Mouse (Mus musculus) MEL (cell line): ENCODE results near the gene Khdc1a. TPM values are rescaled to one million over a fixed set of nuclear protein-coding genes. Genes with fewer than 3 reads are reported as not detected.

Experiments used
- DNase-seq: peaks from one replicate; pipeline ENCODE4 v3.0.0; 2011; ENCODE audit warnings: low read depth, low spot score
- H3K27ac ChIP-seq: 2 replicates; pipeline ENCODE4 v1.5.1; 2012; ENCODE audit warnings: low read depth, mild to moderate bottlenecking, control low read depth, low read length, moderate library complexity; ENCODE audit not compliant: control insufficient read depth
- H3K27me3 ChIP-seq, 2 experiments: fragments of 150-350 bp in 1 of 2; sonication (generic) in 1 of 2; 2 replicates each; pipeline ENCODE4 v1.6.1; 2012; ENCODE audit warnings: low read length in 2 of 2, mild to moderate bottlenecking in 2 of 2, improper control_type of control experiment in 1 of 2, moderate library complexity in 1 of 2; ENCODE audit not compliant: insufficient read depth in 2 of 2, control insufficient read depth in 1 of 2
- H3K36me3 ChIP-seq, 2 experiments: 2 replicates each; pipeline ENCODE4 v1.6.1; 2012 to 2014; ENCODE audit warnings: low read length in 2 of 2, improper control_type of control experiment in 1 of 2, inconsistent platforms in 1 of 2, mild to moderate bottlenecking in 1 of 2; ENCODE audit not compliant: insufficient read depth in 2 of 2, control insufficient read depth in 1 of 2
- H3K4me1 ChIP-seq, 2 experiments: fragments of 150-350 bp in 1 of 2; sonication (generic) in 1 of 2; 2 replicates each; pipeline ENCODE4 v1.6.1; 2012; ENCODE audit warnings: low read length in 2 of 2, improper control_type of control experiment in 1 of 2, mild to moderate bottlenecking in 1 of 2; ENCODE audit not compliant: insufficient read depth in 2 of 2, control insufficient read depth in 1 of 2
- H3K4me3 ChIP-seq, 2 experiments: fragments of 150-350 bp in 1 of 2; sonication (generic) in 1 of 2; 2 replicates each; pipeline ENCODE4 v1.5.1; 2012; ENCODE audit warnings: low read depth in 2 of 2, low read length in 2 of 2, mild to moderate bottlenecking in 2 of 2, moderate library complexity in 2 of 2, control low read depth in 1 of 2, improper control_type of control experiment in 1 of 2; ENCODE audit not compliant: control insufficient read depth in 1 of 2, insufficient read depth in 1 of 2
- H3K79me2 ChIP-seq: 2 replicates; pipeline ENCODE4 v1.6.1; 2012; ENCODE audit warnings: mild to moderate bottlenecking, low read length, moderate library complexity; ENCODE audit not compliant: control insufficient read depth, poor library complexity, insufficient read depth
- H3K9ac ChIP-seq: 2 replicates; pipeline ENCODE4 v1.6.1; 2012; ENCODE audit warnings: low read depth, mild to moderate bottlenecking, control low read depth, low read length, moderate library complexity; ENCODE audit not compliant: control insufficient read depth, poor library complexity, severe bottlenecking
- H3K9me3 ChIP-seq: fragments of 150-350 bp; sonication (generic); replicated peaks from 2 replicates; pipeline ENCODE4 v1.6.1; 2012; ENCODE audit warnings: mild to moderate bottlenecking, low read length, improper control_type of control experiment, moderate library complexity; ENCODE audit not compliant: insufficient read depth
- BHLHE40 ChIP-seq: IDR thresholded peaks from 2 replicates; pipeline ENCODE4 v1.6.1; 2012; ENCODE audit warnings: low read depth, mild to moderate bottlenecking, inconsistent platforms, low read length, improper control_type of control experiment, borderline replicate concordance
- CHD1 ChIP-seq: IDR thresholded peaks from 2 replicates; pipeline ENCODE4 v1.6.1; 2012; ENCODE audit warnings: low read depth, mild to moderate bottlenecking, inconsistent platforms, low read length, improper control_type of control experiment
- E2F4 ChIP-seq: IDR thresholded peaks from 2 replicates; pipeline ENCODE4 v1.6.1; 2011; ENCODE audit warnings: low read depth, low read length, improper control_type of control experiment, borderline replicate concordance
- ELF1 ChIP-seq: IDR thresholded peaks from 2 replicates; pipeline ENCODE4 v1.6.1; 2014; ENCODE audit warnings: low read depth, mild to moderate bottlenecking, inconsistent platforms, low read length, improper control_type of control experiment, moderate library complexity
- EP300 ChIP-seq, 2 experiments: IDR thresholded peaks; 2 replicates each; pipeline ENCODE4 v1.6.1; 2011; ENCODE audit warnings: improper control_type of control experiment in 2 of 2, low read length in 2 of 2, low read depth in 1 of 2, mild to moderate bottlenecking in 1 of 2
- GATA1 ChIP-seq: IDR thresholded peaks from 2 replicates; pipeline ENCODE4 v1.6.1; 2011; ENCODE audit warnings: low read depth, low read length, improper control_type of control experiment
- HCFC1 ChIP-seq: IDR thresholded peaks from 2 replicates; pipeline ENCODE4 v1.6.1; 2012; ENCODE audit warnings: low read depth, mild to moderate bottlenecking, inconsistent platforms, low read length, improper control_type of control experiment, moderate library complexity
- JUND ChIP-seq: IDR thresholded peaks from 2 replicates; pipeline ENCODE4 v1.6.1; 2011; ENCODE audit warnings: low read depth, mild to moderate bottlenecking, improper control_type of control experiment, low read length
- KAT2A ChIP-seq: conservative IDR thresholded peaks from 2 replicates; pipeline ENCODE4 v1.6.1; 2012; ENCODE audit warnings: low read depth, low read length, improper control_type of control experiment, inconsistent platforms
- MAFK ChIP-seq: IDR thresholded peaks from 2 replicates; pipeline ENCODE4 v1.6.1; 2011; ENCODE audit warnings: low read depth, mild to moderate bottlenecking, low read length, improper control_type of control experiment, borderline replicate concordance
- MAX ChIP-seq: IDR thresholded peaks from 2 replicates; pipeline ENCODE4 v1.6.1; 2011; ENCODE audit warnings: low read length, improper control_type of control experiment
- MAZ ChIP-seq: IDR thresholded peaks from 2 replicates; pipeline ENCODE4 v1.6.1; 2012; ENCODE audit warnings: low read depth, mild to moderate bottlenecking, inconsistent platforms, low read length, improper control_type of control experiment
- MEF2A ChIP-seq: IDR thresholded peaks from 2 replicates; pipeline ENCODE4 v1.6.1; 2014; ENCODE audit warnings: low read depth, mild to moderate bottlenecking, inconsistent platforms, low read length, improper control_type of control experiment; ENCODE audit not compliant: poor library complexity, insufficient replicate concordance, severe bottlenecking; ENCODE audit errors: extremely low read depth
- NELFE ChIP-seq: IDR thresholded peaks from 2 replicates; pipeline ENCODE4 v1.6.1; 2011; ENCODE audit warnings: low read depth, low read length, improper control_type of control experiment
- POLR2AphosphoS5 ChIP-seq: IDR thresholded peaks from 2 replicates; pipeline ENCODE4 v1.6.1; 2012; ENCODE audit warnings: low read depth, borderline replicate concordance, mild to moderate bottlenecking, inconsistent platforms, low read length, moderate library complexity, mixed read lengths
- RAD21 ChIP-seq: IDR thresholded peaks from 2 replicates; pipeline ENCODE4 v1.6.1; 2011; ENCODE audit warnings: mild to moderate bottlenecking, low read depth, low read length, improper control_type of control experiment
- SIN3A ChIP-seq: IDR thresholded peaks from 2 replicates; pipeline ENCODE4 v1.6.1; 2012; ENCODE audit warnings: low read length, improper control_type of control experiment, inconsistent platforms
- TAL1 ChIP-seq: IDR thresholded peaks from 2 replicates; pipeline ENCODE4 v1.6.1; 2012; ENCODE audit warnings: mild to moderate bottlenecking, inconsistent platforms, low read length, moderate library complexity, mixed read lengths
- TBP ChIP-seq: IDR thresholded peaks from 2 replicates; pipeline ENCODE4 v1.8.0; 2011; ENCODE audit warnings: low read depth, low read length, improper control_type of control experiment
- TCF12 ChIP-seq: IDR thresholded peaks from 2 replicates; pipeline ENCODE4 v1.6.1; 2014; ENCODE audit warnings: low read depth, mild to moderate bottlenecking, inconsistent platforms, low read length, improper control_type of control experiment, moderate library complexity
- UBTF ChIP-seq: IDR thresholded peaks from 2 replicates; pipeline ENCODE4 v1.6.1; 2012; ENCODE audit warnings: low read depth, mild to moderate bottlenecking, inconsistent platforms, low read length, improper control_type of control experiment, moderate library complexity, borderline replicate concordance; ENCODE audit not compliant: insufficient read depth
- USF2 ChIP-seq, 2 experiments: IDR thresholded peaks; 2 replicates each; pipeline ENCODE4 v1.6.1; 2011 to 2012; ENCODE audit warnings: improper control_type of control experiment in 2 of 2, low read length in 2 of 2, borderline replicate concordance in 1 of 2, inconsistent platforms in 1 of 2, low read depth in 1 of 2, mild to moderate bottlenecking in 1 of 2; ENCODE audit not compliant: insufficient read depth in 1 of 2
- ZMIZ1 ChIP-seq: IDR thresholded peaks from 2 replicates; pipeline ENCODE4 v1.6.1; 2012; ENCODE audit warnings: low read depth, mild to moderate bottlenecking, inconsistent platforms, low read length, improper control_type of control experiment, moderate library complexity
- ZNF384 ChIP-seq: IDR thresholded peaks from 2 replicates; pipeline ENCODE4 v1.6.1; 2012; ENCODE audit warnings: low read depth, mild to moderate bottlenecking, inconsistent platforms, low read length, improper control_type of control experiment
- polyA plus RNA-seq, 2 experiments: library from polyadenylated mRNA; stranded (reverse) in 1 of 2; unstranded in 1 of 2; fragments of >175 nt in 1 of 2; fragments of >200 nt in 1 of 2; gene quantifications; 2 replicates each; pipeline versions ENCODE4 v1.2.1 to v1.2.4; 2012; ENCODE audit warnings: low replicate concordance in 2 of 2, low read depth in 1 of 2; ENCODE audit not compliant: insufficient read length in 2 of 2, insufficient read depth in 1 of 2, missing spikeins in 1 of 2
- total RNA-seq: library from RNA; depleted of rRNA; stranded (reverse); fragments of 300-350 nt; gene quantifications from 2 replicates; pipeline ENCODE4 v1.2.3, GENCODE M21; 2012

Gene Khdc1a
- total and polyA plus RNA-seq, 3 experiments, result 0.08 TPM; not detected in 2

DNA sequence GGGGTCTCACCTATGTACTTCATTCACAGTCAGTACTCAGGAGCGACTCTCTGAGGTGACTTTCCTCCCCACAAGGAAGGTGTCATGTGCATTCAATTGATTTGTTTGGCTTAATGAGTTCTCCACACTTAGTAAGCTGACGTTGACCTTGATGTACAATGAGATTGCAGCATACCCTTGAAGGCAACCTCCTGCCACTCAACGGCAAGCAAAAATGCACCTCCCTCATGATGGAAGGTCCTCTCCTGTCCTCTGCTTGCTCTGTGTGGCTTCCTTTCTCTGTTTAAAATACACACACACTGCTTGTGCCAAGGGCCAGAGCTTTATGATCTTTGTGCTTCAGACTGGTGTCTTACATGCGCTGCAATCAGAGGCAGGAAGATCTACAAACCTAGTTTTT lies 44.8 kb upstream of the Khdc1a start:
- Histone ChIP-seq H3K27me3 (no peaks in the 10 kb centered on the region), H3K9me3 (no peaks in the 10 kb centered on the region), H3K27ac (no peak overlapping the region), H3K4me1 (no peaks in the 10 kb centered on the region), H3K4me3 (no peak overlapping the region), H3K79me2 (no peaks in the 10 kb centered on the region), H3K36me3 (no peaks in the 10 kb centered on the region), H3K9ac (no peak overlapping the region)
- no peak for TF ChIP-seq ELF1
- no peak for TF ChIP-seq JUND
- no peak for TF ChIP-seq MAFK
- no peak for TF ChIP-seq RAD21
- no peak for TF ChIP-seq TBP
- no peak for TF ChIP-seq GATA1
- no peak for TF ChIP-seq SIN3A
- no peak for TF ChIP-seq BHLHE40
- TF ChIP-seq HCFC1, result no peak
- TF ChIP-seq NELFE, result no peak
- no peak for TF ChIP-seq ZNF384
- no peak for TF ChIP-seq MAX
- no peak for TF ChIP-seq KAT2A
- TF ChIP-seq TCF12, result no peak
- no peak for TF ChIP-seq ZMIZ1
- DNase-seq, result no peak

- no peak for TF ChIP-seq TAL1
- no peak for TF ChIP-seq MEF2A
- no peak for TF ChIP-seq EP300 (IDR thresholded peaks at IDR 0.05; ENCODE audit: low read depth in 1 of 2, low read length in 2 of 2)
- no peak for TF ChIP-seq MAZ
- no peak for TF ChIP-seq ZMIZ1
- no peak for TF ChIP-seq E2F4
- no peak for TF ChIP-seq TCF12
- no peak for TF ChIP-seq POLR2AphosphoS5
- TF ChIP-seq USF2 (IDR thresholded peaks at IDR 0.05; ENCODE audit: borderline replicate concordance in 1 of 2, insufficient read depth in 1 of 2, low read depth in 1 of 2, low read length in 2 of 2), result no peak
- TF ChIP-seq UBTF, result no peak
- TF ChIP-seq CHD1, result no peak
- no peak for TF ChIP-seq TBP
- Histone ChIP-seq H3K9me3 (no peaks in the 10 kb centered on the region), H3K4me1 (no peaks in the 10 kb centered on the region), H3K36me3 (no peaks in the 10 kb centered on the region), H3K79me2 (no peaks in the 10 kb centered on the region), H3K4me3 (no peak overlapping the region), H3K27ac (no peak overlapping the region), H3K9ac (no peak overlapping the region), H3K27me3 (no peaks in the 10 kb centered on the region)
- no peak for DNase-seq
Observed at GRCm38 (mm10) chr1:21305443-21305842, 44.0 kb upstream of the Khdc1a start.
